Mouse (Mus musculus) frontal cortex, postnatal 36 days (tissue): ENCODE measurements around the gene Tcea2.

ENCODE experiments used
- DNase-seq, 2 experiments: peaks; one replicate each; pipeline ENCODE4 v3.0.0; 2022; ENCODE audit warnings: low spot score in 2 of 2

The Tcea2 gene

GRCm38 (mm10) chr2:181713749-181714148 is 33.6 kb downstream of the Tcea2 start:
- DNase-seq, result peak; percentile 65 to 76

DNA sequence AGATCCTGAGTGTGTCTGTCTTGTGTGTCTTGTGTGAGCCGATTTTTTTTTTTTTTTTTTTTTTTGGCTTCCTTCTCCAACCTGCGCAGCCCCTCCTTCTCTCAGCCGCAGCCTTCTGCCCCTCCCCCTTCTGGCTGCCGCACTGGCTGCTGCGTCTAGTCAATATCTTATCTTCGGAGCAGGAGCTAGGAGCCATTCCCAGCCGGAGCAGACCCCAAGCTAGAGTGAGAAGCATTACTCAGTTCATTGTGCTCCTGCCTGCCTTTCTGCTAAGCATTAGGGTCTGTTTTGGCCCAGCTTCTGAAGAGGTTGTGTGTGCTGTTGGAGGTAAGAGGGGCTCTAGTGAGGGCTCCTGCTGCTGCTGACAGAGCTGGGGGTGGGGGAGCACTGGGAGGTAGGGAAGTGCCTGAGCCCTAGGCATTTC is 34.8 kb downstream of the Tcea2 start, which contains the start of gene Oprl1:
TSS of gene Oprl1 (plus strand) at position 114 of the 424 bp plus-strand sequence.
- DNase-seq, result peak; percentile 67 to 76

- DNase-seq, result no peak
These were observed 35.3 kb downstream of the Tcea2 start for GRCm38 (mm10) chr2:181715382-181715781.

GRCm38 (mm10) chr2:181716991-181717390 is 36.9 kb downstream of the Tcea2 start:
- no peak for DNase-seq

DNA sequence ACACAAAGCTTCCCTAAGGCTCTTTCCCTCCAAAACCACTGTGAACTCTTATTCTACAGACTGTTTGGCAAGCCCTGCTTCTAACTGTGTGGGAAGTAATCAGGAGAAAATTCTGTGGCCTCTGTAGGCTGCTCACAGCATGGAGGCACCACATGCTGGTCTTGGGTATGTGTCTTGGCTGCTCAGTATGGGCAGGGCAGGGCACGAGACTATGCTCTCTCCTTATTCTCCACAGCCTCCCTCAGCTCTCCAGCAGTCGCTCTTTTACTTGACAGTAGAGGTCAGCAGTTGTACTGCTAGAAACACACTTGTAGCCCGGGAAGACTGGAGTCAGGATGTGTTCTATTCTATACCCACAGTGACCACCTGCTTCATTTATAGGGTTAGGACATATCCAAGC is 40.0 kb downstream of the Tcea2 start:
- DNase-seq, result no peak

DNA sequence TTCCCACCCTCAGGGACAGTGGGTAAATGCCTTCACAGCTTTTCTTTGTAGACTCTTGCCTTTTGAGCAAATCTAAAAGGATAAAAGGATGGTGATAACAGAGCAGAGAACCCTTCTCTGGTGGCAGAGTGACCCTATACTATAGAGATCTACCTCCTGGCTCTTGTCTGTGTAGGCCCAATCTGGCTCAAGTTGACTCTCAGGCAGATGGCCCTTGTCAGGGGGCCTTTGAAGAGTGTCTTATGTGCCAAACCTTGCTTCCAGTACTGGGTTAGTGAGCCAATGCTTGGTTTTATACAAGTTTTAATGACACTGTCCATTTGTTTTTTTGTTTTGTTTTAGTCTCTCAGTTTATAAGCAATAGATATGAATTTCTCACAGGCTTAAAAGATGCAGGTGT is 41.1 kb downstream of the Tcea2 start:
- DNase-seq, result no peak

DNA sequence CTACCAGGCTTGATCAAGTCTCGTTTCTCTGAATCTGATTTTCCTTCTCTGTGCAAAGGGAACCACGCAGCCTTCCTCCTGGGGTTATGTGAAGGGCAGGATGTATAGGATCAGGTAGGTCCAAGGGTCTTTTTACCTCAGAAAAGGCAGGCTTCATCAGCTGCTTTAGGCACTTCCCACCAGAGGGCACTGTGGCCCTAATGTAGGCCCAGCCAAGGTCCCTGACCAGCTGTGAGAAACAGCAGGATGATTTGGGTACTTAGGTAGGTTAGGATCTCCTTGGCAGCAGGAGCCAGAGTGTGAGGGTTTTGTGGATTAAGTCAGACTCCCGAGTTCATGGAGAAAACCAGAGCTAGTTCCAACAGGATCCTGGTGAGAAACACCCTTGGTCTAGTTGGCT is 42.1 kb downstream of the Tcea2 start:
- DNase-seq, result no peak

- no peak for DNase-seq
These were observed 47.7 kb downstream of the Tcea2 start for GRCm38 (mm10) chr2:181727659-181728262.

GRCm38 (mm10) chr2:181730051-181730450 is 49.9 kb downstream of the Tcea2 start:
- no peak for DNase-seq
